Mouse (Mus musculus) ES-E14 (cell line): ENCODE data around the gene Dok5. TPM values are rescaled to one million over a fixed set of nuclear protein-coding genes. Genes with fewer than 3 reads are reported as not detected.

Source experiments
- DNase-seq: peaks from one replicate; pipeline ENCODE4 v3.0.0-alpha.2; 2013; ENCODE audit warnings: low read depth, low spot score
- H3K27ac ChIP-seq: 2 replicates; pipeline ENCODE4 v1.5.1; 2012; ENCODE audit warnings: low read depth, mild to moderate bottlenecking, low read length, moderate library complexity, mixed read lengths; ENCODE audit not compliant: poor library complexity, insufficient read depth, severe bottlenecking
- H3K36me3 ChIP-seq: 2 replicates; pipeline ENCODE4 v1.6.1; 2012; ENCODE audit warnings: mild to moderate bottlenecking, low read length, moderate library complexity, mixed read lengths; ENCODE audit not compliant: control insufficient read depth, poor library complexity, insufficient read depth, severe bottlenecking
- H3K4me1 ChIP-seq, 2 experiments: fragments of 150-350 bp in 1 of 2; sonication (generic) in 1 of 2; 2 replicates each; pipeline ENCODE4 v1.6.1; 2012; ENCODE audit warnings: low read length in 2 of 2, mild to moderate bottlenecking in 1 of 2, mixed read lengths in 1 of 2; ENCODE audit not compliant: control insufficient read depth in 2 of 2, insufficient read depth in 2 of 2, poor library complexity in 1 of 2
- H3K4me3 ChIP-seq, 2 experiments: fragments of 150-350 bp in 1 of 2; sonication (generic) in 1 of 2; 2 replicates each; pipeline ENCODE4 v1.5.1; 2012; ENCODE audit warnings: low read length in 2 of 2, low read depth in 1 of 2, mild to moderate bottlenecking in 1 of 2, mixed read lengths in 1 of 2; ENCODE audit not compliant: insufficient read depth in 1 of 2, poor library complexity in 1 of 2, severe bottlenecking in 1 of 2
- H3K9ac ChIP-seq: 2 replicates; pipeline ENCODE4 v1.6.1; 2012; ENCODE audit warnings: low read depth, mild to moderate bottlenecking, low read length, mixed read lengths; ENCODE audit not compliant: poor library complexity, insufficient read depth, severe bottlenecking
- H3K9me3 ChIP-seq: fragments of 150-350 bp; sonication (generic); 2 replicates; pipeline ENCODE4 v1.6.1; 2012; ENCODE audit warnings: low read depth, mild to moderate bottlenecking, low read length; ENCODE audit not compliant: control insufficient read depth, insufficient read depth
- CHD2 ChIP-seq: IDR thresholded peaks from 2 replicates; pipeline ENCODE4 v1.6.1; 2014; ENCODE audit warnings: mild to moderate bottlenecking, low read depth, low read length, inconsistent platforms
- HCFC1 ChIP-seq: IDR thresholded peaks from 2 replicates; pipeline ENCODE4 v1.6.1; 2012; ENCODE audit warnings: low read length, inconsistent platforms, borderline replicate concordance; ENCODE audit not compliant: insufficient read depth
- MAFK ChIP-seq: IDR thresholded peaks from 2 replicates; pipeline ENCODE4 v1.6.1; 2014; ENCODE audit warnings: mild to moderate bottlenecking, low read depth, low read length, inconsistent platforms; ENCODE audit not compliant: insufficient read depth
- ZC3H11A ChIP-seq: IDR thresholded peaks from 2 replicates; pipeline ENCODE4 v1.6.1; 2012; ENCODE audit warnings: low read depth, mild to moderate bottlenecking, inconsistent platforms, low read length, borderline replicate concordance
- ZNF384 ChIP-seq: IDR thresholded peaks from 2 replicates; pipeline ENCODE4 v1.6.1; 2012; ENCODE audit warnings: low read depth, low read length, inconsistent platforms
- in situ Hi-C, 2 experiments: fragments of 600-800 bp; cut with MboI; formaldehyde crosslinking; loops; one replicate each; pipeline ENCODE4 v1.15.1; 2025; ENCODE audit warnings: low sequenced_read_pairs in 2 of 2, inconsistent platforms in 1 of 2; ENCODE audit not compliant: unreplicated experiment in 2 of 2
- total RNA-seq: library from RNA; depleted of rRNA; stranded (reverse); fragments of 300-350 nt; gene quantifications from 2 replicates; pipeline ENCODE4 v1.2.3, GENCODE M21; 2012

Gene Dok5
- total RNA-seq, 1 experiment: 0.58 TPM

DNA sequence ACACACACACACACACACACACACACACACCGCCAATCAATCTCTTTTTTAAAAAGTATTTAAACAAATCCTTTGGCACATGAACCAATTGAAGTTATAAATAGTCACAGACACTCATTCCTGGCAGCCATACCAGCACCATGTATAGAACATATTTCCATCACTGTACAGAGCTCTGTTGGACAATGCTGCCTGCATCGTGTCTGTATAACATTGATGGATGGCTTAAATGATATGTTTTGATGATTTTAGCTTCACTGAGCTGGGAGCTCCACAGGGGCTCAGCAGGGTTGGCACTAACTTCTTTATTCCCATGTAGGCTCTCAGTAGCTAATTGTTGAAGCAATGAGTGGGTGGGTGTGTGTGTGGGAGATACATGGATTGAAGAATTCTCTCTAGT is 11.9 kb downstream of the Dok5 start:
- DNase-seq: no peak
- H3K9me3 ChIP-seq: no peaks in the 10 kb centered on the region
- in situ Hi-C loops: no loop called here
- TF ChIP-seq ZC3H11A (no peak), CHD2 (no peak), HCFC1 (no peak), ZNF384 (no peak), MAFK (no peak)
- no peak overlapping the region for H3K27ac ChIP-seq
- no peaks in the 10 kb centered on the region for H3K4me1 ChIP-seq
- no peaks in the 10 kb centered on the region for H3K36me3 ChIP-seq
- H3K9ac ChIP-seq: no peak overlapping the region
- H3K4me3 ChIP-seq: no peak overlapping the region

GRCm38 (mm10) chr2:170748901-170749300 is 17.3 kb downstream of the Dok5 start:
- Histone ChIP-seq H3K9ac (no peak overlapping the region), H3K36me3 (no peaks in the 10 kb centered on the region), H3K4me1 (no peaks in the 10 kb centered on the region), H3K9me3 (no peaks in the 10 kb centered on the region), H3K27ac (no peak overlapping the region), H3K4me3 (no peak overlapping the region)
- DNase-seq: no peak
- TF ChIP-seq ZC3H11A: no peak
- TF ChIP-seq MAFK: no peak
- no peak for TF ChIP-seq CHD2
- TF ChIP-seq HCFC1: no peak
- TF ChIP-seq ZNF384: no peak
- in situ Hi-C loops: no loop called here

DNA sequence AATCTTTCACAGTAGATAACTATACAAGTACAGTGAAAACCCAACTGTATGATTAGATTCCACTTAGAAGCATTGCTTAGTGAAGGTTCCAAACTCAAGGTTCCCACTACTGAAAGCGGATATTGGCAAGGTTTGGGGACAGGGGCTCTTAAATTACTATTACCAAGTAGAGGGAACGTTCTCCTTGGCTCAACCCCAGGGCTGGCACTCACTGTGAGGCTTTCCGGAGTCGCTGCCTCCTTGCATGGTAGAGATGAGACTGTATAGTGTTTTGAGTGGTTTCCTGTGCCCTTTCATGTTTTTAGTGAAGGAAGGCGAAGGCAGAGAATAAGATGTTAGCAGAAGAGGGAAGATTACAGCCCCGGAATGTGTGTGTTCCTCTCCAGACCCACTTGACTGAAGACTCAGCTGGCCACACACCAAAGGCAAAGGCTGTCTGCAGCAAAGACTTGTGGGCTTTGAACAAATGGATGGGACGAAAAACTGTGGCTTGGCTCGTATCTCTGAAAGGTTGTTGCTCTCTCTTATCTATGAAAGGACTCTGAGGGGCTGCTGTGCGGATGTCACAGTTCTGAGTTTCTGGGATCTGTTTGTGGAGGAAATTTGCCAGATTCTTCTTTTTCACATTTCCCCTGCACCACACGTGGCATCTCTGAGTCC is 20.7 kb downstream of the Dok5 start:
- no peaks in the 10 kb centered on the region for H3K9me3 ChIP-seq
- no peak overlapping the region for H3K4me3 ChIP-seq
- no peaks in the 10 kb centered on the region for H3K36me3 ChIP-seq
- in situ Hi-C loops: no loop called here
- H3K4me1 ChIP-seq: no peaks in the 10 kb centered on the region
- DNase-seq: no peak
- TF ChIP-seq CHD2 (no peak), HCFC1 (no peak), ZC3H11A (no peak), ZNF384 (no peak), MAFK (no peak)
- H3K9ac ChIP-seq: no peak overlapping the region
- H3K27ac ChIP-seq: no peak overlapping the region

DNA sequence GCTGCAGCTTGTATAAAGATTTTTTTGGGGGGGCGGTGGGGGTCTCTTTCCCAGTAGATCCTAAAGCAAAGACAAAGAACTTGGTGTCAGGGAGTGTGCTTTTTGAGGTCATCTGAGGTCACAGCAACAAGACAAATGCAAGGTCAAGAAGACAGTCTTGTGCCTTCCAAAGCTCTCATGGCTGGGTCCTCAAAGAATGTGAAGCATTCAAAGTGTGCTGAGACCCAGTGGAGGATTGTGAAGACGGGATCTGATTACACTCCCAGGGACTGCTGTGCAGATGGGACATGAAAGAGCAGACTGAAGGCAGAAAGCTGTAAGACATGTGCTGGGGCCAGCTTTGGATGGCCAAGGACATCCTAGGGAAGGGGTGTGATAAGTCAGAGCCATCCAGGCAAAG is 24.2 kb downstream of the Dok5 start:
- H3K4me1 ChIP-seq: no peaks in the 10 kb centered on the region
- H3K9me3 ChIP-seq: no peaks in the 10 kb centered on the region
- TF ChIP-seq ZC3H11A: no peak
- TF ChIP-seq HCFC1: no peak
- no peak for TF ChIP-seq CHD2
- no peak for TF ChIP-seq ZNF384
- TF ChIP-seq MAFK: no peak
- no peak overlapping the region for H3K27ac ChIP-seq
- DNase-seq: no peak
- H3K4me3 ChIP-seq: no peak overlapping the region
- no peaks in the 10 kb centered on the region for H3K36me3 ChIP-seq
- in situ Hi-C loops: no loop called here
- no peak overlapping the region for H3K9ac ChIP-seq

- Histone ChIP-seq H3K9ac (no peak overlapping the region), H3K36me3 (no peaks in the 10 kb centered on the region), H3K4me3 (no peak overlapping the region), H3K4me1 (no peaks in the 10 kb centered on the region), H3K9me3 (no peaks in the 10 kb centered on the region), H3K27ac (no peak overlapping the region)
- TF ChIP-seq CHD2 (no peak), HCFC1 (no peak), MAFK (no peak), ZNF384 (no peak), ZC3H11A (no peak)
- DNase-seq: no peak
- in situ Hi-C loops: no loop called here
These were observed 25.1 kb downstream of the Dok5 start for GRCm38 (mm10) chr2:170756667-170757066.
